ENCODE assay signal across 20 mouse cellular contexts in the genomic region with DNA sequence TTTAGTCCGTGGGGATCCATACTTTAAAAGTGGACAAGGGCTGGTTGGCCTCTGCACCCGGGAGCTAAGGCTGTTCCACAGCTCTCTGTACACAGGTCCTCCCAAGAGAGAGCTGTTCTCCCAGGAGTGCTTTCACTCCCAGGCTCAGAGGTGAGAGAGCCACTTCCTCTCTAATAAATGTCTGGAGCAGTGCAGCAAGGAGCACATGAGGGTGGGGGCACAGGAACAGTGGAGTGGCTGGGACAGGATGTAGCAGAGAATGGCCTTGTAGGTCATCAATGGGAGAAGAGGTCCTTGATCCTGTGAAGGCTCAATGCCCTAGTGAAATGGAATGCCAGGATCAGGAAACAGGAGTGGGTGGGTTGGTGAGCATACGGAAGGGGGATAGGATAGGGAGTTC.
"Had no signal": no experiment of that assay in that cellular context is flagged by ENCODE, and none has a peak within 500 bp of the region (broad histone marks: within the 10 kb centered on the region; RNA-seq: fewer than 3 reads in every experiment).

No protein-coding gene starts in this region.

- ATAC-seq: midbrain, embryonic 15.5 days had no signal

- H3K4me1 ChIP-seq: kidney, embryonic 15.5 days; liver, embryonic 13.5 days; midbrain, embryonic 12.5 days; midbrain, embryonic 15.5 days; neural tube, embryonic 12.5 days; neural tube, embryonic 15.5 days had no signal

- H3K9me3 ChIP-seq: kidney, embryonic 15.5 days; liver, embryonic 13.5 days; midbrain, embryonic 12.5 days; midbrain, embryonic 15.5 days; neural tube, embryonic 12.5 days; neural tube, embryonic 15.5 days had no signal

- H3K9ac ChIP-seq: kidney, embryonic 15.5 days; liver, embryonic 13.5 days; midbrain, embryonic 12.5 days; midbrain, embryonic 15.5 days; neural tube, embryonic 12.5 days; neural tube, embryonic 15.5 days had no signal

- H3K4me3 ChIP-seq: kidney, embryonic 15.5 days; left cerebral cortex, adult 2 months; liver, embryonic 13.5 days; midbrain, embryonic 12.5 days; midbrain, embryonic 15.5 days; neural tube, embryonic 12.5 days; neural tube, embryonic 15.5 days had no signal

- H3K27me3 ChIP-seq: kidney, embryonic 15.5 days; liver, embryonic 13.5 days; midbrain, embryonic 12.5 days; midbrain, embryonic 15.5 days; neural tube, embryonic 12.5 days; neural tube, embryonic 15.5 days had no signal

- DNase-seq: kidney, adult 8-10 months; kidney, postnatal 10 days; kidney, postnatal 36 days; layer of hippocampus, postnatal 36 days; liver, embryonic 13.5 days; lung, adult 2 months; right cerebral cortex, adult 18-20 months; right cerebral cortex, postnatal 14 days; right cerebral cortex, postnatal 4 days; thymus, adult 2 months; thymus, postnatal 14 days; thymus, postnatal 4 days had no signal

- H3K36me3 ChIP-seq: kidney, embryonic 15.5 days; liver, embryonic 13.5 days; midbrain, embryonic 12.5 days; midbrain, embryonic 15.5 days; neural tube, embryonic 12.5 days; neural tube, embryonic 15.5 days had no signal

- H3K4me2 ChIP-seq: kidney, embryonic 15.5 days; liver, embryonic 13.5 days; midbrain, embryonic 12.5 days; midbrain, embryonic 15.5 days; neural tube, embryonic 12.5 days; neural tube, embryonic 15.5 days had no signal

- H3K27ac ChIP-seq: kidney, embryonic 15.5 days; left cerebral cortex, adult 2 months; liver, embryonic 13.5 days; macrophage; midbrain, embryonic 12.5 days; midbrain, embryonic 15.5 days; neural tube, embryonic 12.5 days; neural tube, embryonic 15.5 days; stomach, postnatal 0 days had no signal
